Mouse (Mus musculus) cerebellum, adult 11 months (tissue): ENCODE measurements around the gene Hoxc5.

Source experiments
- DNase-seq: peaks from one replicate; pipeline ENCODE4 v3.0.0; 2022

Hoxc5 gene

GRCm38 (mm10) chr15:103039609-103040008 lies 72.4 kb downstream of the Hoxc5 start:
- DNase-seq, result no peak

DNA sequence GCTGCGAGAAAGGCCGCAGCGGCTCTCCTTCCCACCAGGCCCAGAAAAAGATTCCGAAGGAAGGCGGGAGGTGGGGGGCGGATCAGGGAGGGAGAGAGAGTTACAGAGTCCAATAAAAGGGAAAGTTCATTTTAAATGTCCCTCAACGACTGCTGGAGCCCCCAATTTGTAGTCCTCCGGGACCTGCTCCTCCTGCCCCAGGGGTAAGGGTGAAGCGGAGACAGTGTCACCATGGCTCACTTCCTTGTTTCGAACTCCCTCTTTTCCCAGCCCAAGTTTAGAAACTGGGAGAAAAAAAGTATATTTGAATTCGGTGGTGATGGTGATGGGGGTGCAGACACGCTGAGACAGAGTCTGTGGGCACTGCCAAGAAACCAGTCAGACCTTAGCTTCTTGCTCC lies 73.4 kb downstream of the Hoxc5 start:
- no peak for DNase-seq

DNA sequence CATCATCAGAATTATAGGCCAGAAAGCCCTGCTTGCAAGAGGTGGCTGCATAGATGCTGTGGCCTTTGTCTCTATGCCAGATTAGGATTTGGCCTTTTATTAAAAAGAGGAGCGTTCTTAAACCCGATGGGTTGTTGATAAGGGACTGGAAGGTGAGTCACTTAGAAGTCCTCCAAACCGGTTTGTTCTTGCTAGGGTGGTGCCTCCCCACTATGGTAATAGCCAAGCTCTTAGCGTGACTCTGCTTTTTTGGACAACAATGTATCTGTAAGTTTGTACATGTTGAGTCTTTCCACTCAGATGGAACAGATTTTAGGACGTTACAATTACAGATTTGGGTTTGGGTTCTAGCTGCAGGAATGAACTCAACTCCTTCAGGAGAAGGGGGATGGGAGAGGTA lies 74.4 kb downstream of the Hoxc5 start:
- no peak for DNase-seq

DNA sequence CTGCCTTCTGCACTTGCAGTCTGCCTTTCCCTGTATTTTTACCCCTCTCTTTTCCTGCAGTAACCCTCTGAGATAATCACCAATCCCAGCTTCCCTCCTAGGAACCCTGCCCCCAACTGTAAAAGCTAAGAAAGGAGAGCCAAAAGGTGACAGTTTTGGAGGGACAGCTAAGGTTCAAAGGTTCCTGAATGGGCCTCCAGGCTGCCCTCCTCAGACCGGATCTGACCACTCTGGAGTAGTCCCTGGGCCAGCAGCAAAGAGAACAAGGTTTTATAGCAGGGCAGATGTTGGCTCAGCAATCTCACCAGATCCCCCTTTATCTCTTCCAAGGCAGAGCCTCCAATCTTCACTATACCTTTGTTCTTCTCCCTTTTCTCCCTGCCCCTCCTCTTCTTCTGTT lies 75.0 kb downstream of the Hoxc5 start:
- no peak for DNase-seq

GRCm38 (mm10) chr15:103051670-103052069 lies 84.4 kb downstream of the Hoxc5 start:
- DNase-seq, result no peak

DNA sequence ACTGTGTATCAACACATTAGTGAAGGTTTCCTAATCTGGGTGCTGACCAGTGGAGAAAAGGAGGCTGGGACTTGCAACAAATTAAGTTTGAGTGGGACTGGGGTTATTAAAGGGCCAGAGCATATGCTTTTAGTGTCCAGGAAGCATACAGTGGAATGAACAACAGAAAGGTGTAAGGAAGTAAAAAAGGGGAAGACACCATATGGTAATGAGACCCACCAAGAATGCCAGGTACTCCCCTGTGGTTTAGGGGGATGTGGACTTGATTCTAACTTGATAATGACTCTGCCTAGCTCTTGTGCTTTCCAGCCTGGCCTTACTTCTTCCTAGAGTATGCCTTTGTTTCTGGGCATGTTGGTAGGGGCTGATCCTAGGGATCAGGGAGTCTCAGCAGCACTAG lies 86.0 kb downstream of the Hoxc5 start:
- DNase-seq, result no peak

DNA sequence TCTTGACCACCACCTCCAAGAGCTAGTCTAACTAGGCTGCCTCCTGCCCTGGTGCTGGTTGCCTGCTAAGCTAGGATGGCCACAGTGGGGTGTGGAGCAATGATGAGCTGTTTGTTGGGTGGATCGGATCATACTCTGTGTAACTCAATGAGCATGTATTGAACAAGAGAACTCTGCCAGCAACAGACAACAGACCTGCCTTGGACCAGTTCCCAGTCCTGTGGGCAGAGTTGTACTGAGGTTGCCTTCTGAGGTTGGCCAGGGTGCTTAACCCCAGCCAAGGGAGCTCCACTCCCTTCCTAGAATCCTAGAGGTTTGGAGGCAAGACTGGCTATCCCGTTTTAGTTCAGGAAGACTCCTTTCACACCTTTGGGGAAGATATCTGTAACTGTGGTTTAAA lies 89.2 kb downstream of the Hoxc5 start:
- no peak for DNase-seq

- DNase-seq, result no peak
Measured at GRCm38 (mm10) chr15:103058715-103059114, 91.5 kb downstream of the Hoxc5 start.

DNA sequence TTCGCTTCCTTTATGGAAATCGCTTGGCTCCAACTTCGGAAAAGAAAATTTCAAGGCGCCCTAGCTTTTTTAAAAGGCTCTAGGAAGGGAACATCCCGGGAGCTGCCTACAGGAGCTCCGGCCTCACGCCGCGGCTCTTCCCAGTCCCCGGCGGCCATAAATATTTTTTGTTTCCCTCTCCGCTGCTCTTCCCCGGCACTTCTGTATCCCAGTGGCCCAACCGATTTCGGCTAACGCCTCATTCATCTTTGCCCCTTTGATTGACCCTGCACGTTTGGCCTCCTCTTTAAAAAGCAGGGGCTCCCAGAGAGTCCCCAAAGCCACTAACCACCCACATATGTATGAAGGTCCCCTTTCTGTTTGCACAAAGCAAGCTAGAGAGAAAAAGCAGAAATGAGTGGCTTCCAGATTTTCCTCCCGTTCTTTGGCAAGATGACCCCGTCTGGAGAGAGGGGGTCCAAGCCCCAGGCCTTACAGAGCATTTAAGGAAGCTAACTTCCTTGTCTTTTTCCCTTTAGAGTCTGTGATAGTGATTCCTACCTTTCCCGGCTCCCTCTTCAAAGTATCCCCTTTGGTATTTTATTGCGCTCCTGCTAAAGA lies 92.2 kb downstream of the Hoxc5 start:
- no peak for DNase-seq

GRCm38 (mm10) chr15:103060021-103060340 lies 92.7 kb downstream of the Hoxc5 start:
- DNase-seq, result no peak

DNA sequence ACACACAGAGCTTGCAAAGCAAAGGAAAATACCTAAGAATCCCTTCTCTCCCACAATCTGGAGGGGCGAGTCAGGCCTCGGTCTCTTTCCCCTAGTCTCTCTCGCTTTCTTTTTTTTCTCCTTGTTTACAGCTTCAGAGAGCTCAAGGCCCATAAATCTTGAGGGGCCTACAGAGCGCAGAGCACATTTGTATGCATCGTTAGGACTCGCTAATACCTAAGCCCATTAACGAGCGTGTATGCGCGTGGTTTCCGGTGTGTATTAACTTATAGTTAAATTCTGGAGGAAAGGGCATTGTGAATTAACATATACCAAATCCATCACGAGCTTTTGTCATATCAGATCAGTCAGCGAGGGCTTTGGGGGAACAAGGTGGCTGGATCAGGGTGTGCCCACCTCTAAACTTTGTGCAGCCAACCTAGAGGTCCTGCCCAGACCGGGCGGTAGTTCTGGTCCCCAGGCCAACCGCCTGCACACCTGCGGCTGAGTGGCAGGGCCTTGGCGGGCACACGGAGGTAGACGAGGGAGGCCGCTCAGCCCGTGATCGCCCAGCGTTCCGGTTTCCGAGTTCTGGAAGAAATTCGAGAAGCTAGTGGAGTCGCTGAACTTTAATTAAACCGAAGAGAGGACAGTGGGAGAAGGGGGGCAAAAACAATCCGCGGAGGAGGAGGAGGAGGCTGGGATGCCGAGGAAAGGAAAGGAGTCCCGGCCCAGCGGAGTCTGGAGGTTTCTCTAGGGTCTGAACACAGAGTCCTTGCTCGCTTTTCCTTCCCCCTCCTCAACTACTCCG lies 93.3 kb downstream of the Hoxc5 start:
- no peak for DNase-seq

- no peak for DNase-seq
Measured at GRCm38 (mm10) chr15:103061131-103061825, 94.0 kb downstream of the Hoxc5 start.

DNA sequence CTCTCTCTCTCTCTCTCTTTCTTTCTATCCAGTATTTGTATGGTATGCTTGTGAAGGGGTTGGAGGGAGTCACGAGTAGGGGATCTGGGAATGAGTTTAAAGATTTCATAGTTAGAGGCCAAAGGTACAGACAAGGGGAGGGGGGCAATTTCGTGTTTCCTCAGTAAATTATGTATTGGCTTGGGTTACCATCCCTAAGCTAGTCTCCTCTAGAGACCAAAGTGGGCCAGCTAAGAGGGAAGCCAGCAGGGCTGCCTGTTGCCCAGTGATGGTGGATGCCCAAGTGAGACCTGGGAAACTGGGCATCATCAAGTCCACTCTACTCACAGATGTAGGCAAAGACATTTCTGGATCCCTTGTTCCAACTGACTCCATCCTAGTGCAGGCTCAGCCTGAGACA lies 94.7 kb downstream of the Hoxc5 start:
- no peak for DNase-seq

DNA sequence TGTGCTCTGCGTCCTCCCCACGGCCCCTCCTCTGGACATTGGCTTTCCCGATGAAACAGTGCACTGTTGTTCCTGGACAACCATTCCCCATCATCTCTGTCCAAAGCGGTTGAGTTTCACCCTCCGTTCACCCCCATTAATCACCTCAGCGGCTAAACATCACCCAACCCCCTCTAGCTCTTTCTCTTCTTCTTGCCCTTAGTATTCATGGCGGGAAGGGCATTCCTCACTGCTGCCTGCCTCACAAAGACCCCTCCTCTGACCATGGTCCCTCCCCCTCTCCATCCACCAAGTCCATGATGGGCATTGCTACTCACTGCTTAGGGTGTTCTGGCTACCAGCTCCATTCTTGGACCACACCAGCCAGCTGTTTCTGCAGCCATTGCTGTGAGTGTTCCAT lies 98.4 kb downstream of the Hoxc5 start:
- no peak for DNase-seq
